Mouse (Mus musculus) testis, adult 2 months (tissue): ENCODE measurements at regions not wholly inside any gene's neighbourhood (a gene's known extent, or its start where the extent isn't known, plus 50 kb on each side); places are given as distances from the start of the nearest gene placed in this dataset.

Source experiments
- CTCF ChIP-seq: fragments of 200-500 bp; IDR thresholded peaks from 2 replicates; pipeline ENCODE4 v1.5.1; 2012; ENCODE audit warnings: low read depth, mild to moderate bottlenecking, inconsistent platforms, low read length, moderate library complexity; ENCODE audit not compliant: control insufficient read depth, insufficient read depth, insufficient replicate concordance
- POLR2A ChIP-seq: fragments of 200-500 bp; IDR thresholded peaks from 2 replicates; pipeline ENCODE4 v1.6.1; 2012; ENCODE audit warnings: low read depth, mild to moderate bottlenecking, inconsistent platforms, low read length, moderate library complexity; ENCODE audit not compliant: control insufficient read depth

GRCm38 (mm10) chr3:150275038-150275437, 1162.6 kb upstream of the Adgrl4 start:
- TF ChIP-seq POLR2A (no peak), CTCF (no peak)
